14 mouse cellular contexts compared by ENCODE assay signal in the genomic region with DNA sequence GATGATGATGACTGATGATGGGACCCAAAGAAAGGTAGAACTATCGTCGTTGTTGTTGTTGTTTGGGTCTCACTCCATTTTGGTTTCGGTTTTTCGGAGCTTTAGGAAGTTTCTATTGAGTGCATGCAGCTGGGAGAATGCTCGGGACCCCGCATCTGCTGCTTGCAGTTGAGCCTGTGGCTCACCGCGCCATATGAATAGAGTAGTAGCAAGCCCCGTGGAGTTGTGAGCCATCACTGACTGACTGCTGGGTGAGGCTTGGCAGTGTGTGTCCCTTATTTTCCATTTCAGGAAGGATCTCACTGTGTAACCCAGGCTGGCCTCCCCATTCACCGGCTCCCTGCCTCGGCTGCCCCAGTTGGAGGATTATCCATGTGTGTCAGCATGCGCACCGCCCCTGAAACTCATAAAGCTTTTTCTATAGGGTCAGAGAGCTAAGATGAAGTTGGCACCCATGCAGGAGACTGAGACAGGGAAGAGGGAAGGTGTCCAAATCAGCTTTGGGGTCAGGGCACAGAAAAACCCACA. TPM values are rescaled to one million over a fixed set of nuclear protein-coding genes. Genes with fewer than 3 reads are reported as not detected.
DNase-seq lines count a peak whose midpoint lies in the region; ATAC-seq lines count a peak whose summit lies in the region.
"Had no signal": no experiment of that assay in that cellular context is flagged by ENCODE, and none has a peak within 500 bp of the region (broad histone marks: within the 10 kb centered on the region; RNA-seq: fewer than 3 reads in every experiment).

No protein-coding gene starts in this region.

- H3K36me3 ChIP-seq in forebrain, embryonic 13.5 days (ENCODE audit: poor library complexity, severe bottlenecking), result peaks cover 20% of the 10 kb centered on the region
- H3K36me3 ChIP-seq in forebrain, embryonic 16.5 days (ENCODE audit: control insufficient read depth, insufficient read depth), result peaks cover 6% of the 10 kb centered on the region
- H3K36me3 ChIP-seq in neural tube, embryonic 12.5 days, result peaks cover 15% of the 10 kb centered on the region

- no peak overlapping the region for H3K4me2 ChIP-seq in forebrain, embryonic 13.5 days
- H3K4me2 ChIP-seq in forebrain, embryonic 16.5 days (ENCODE audit: low read length), result no peak overlapping the region
- H3K4me2 ChIP-seq in neural tube, embryonic 12.5 days (replicated peaks), result peak overlapping the region; percentile 34

- WGBS in forebrain, embryonic 13.5 days, result 38% methylated on average over 13 of the region's 13 CpGs
- WGBS in forebrain, embryonic 16.5 days, result 41% methylated on average over 13 of the region's 13 CpGs
- whole genome bisulfite sequencing in neural tube, embryonic 12.5 days, result 14% methylated on average over 13 of the region's 13 CpGs

- DNase-seq in kidney, postnatal 10 days, result peak; percentile 35
- no peak for DNase-seq in kidney, postnatal 14 days
- DNase-seq in Muller cell, postnatal 12 days (ENCODE audit: inconsistent ontology term), result peak; percentile 56
- no peak for DNase-seq in testis, postnatal 14 days (ENCODE audit: low spot score)
- DNase-seq: cerebellum, adult 11-12 months; forebrain, postnatal 0 days; left cerebral cortex, postnatal 4 days; spleen, adult 18-20 months had no signal

- peaks cover 38% of the 10 kb centered on the region for H3K4me1 ChIP-seq in forebrain, embryonic 13.5 days
- H3K4me1 ChIP-seq in forebrain, embryonic 16.5 days (replicated peaks; ENCODE audit: control insufficient read depth, insufficient read depth, low read length), result peaks cover 27% of the 10 kb centered on the region
- peaks cover 41% of the 10 kb centered on the region for H3K4me1 ChIP-seq in neural tube, embryonic 12.5 days

- H3K9ac ChIP-seq in forebrain, embryonic 13.5 days, result 0 out of 2 replicates have a peak overlapping the region, but pooled peaks have one; percentile 27
- no peak overlapping the region for H3K9ac ChIP-seq in forebrain, embryonic 16.5 days (replicated peaks; ENCODE audit: low read depth, low read length)
- no peak overlapping the region for H3K9ac ChIP-seq in neural tube, embryonic 12.5 days

- H3K27ac ChIP-seq in forebrain, embryonic 13.5 days, result 0 out of 2 replicates have a peak overlapping the region, but pooled peaks have one; percentile 17
- no peak overlapping the region for H3K27ac ChIP-seq in forebrain, embryonic 16.5 days (ENCODE audit: low read length)
- no peak overlapping the region for H3K27ac ChIP-seq in neural tube, embryonic 12.5 days

- no peak for ATAC-seq in forebrain, embryonic 13.5 days
- no peak for ATAC-seq in forebrain, embryonic 16.5 days
- ATAC-seq in neural tube, embryonic 12.5 days (ENCODE audit: low FRiP score, low read depth), result no peak; the same call in 1 of the 2 replicates
- no peak for ATAC-seq in monocyte, adult 5-6 weeks (replicated peaks; ENCODE audit: insufficient number of reproducible peaks, low FRiP score, low TSS enrichment, poor library complexity, severe bottlenecking)
- ATAC-seq: forebrain, postnatal 0 days; inflammation-experienced regulatory T-cells, adult 6 months had no signal

- no peaks in the 10 kb centered on the region for H3K27me3 ChIP-seq in forebrain, embryonic 13.5 days
- H3K27me3 ChIP-seq in forebrain, embryonic 16.5 days (replicated peaks; ENCODE audit: control insufficient read depth, insufficient read depth, low read length), result no peaks in the 10 kb centered on the region
- no peaks in the 10 kb centered on the region for H3K27me3 ChIP-seq in neural tube, embryonic 12.5 days (replicated peaks)

- no peak overlapping the region for H3K4me3 ChIP-seq in forebrain, embryonic 13.5 days
- H3K4me3 ChIP-seq in forebrain, embryonic 16.5 days (replicated peaks; ENCODE audit: low read length), result no peak overlapping the region
- no peak overlapping the region for H3K4me3 ChIP-seq in neural tube, embryonic 12.5 days

- H3K9me3 ChIP-seq in forebrain, embryonic 13.5 days (replicated peaks), result peaks cover 4% of the 10 kb centered on the region; the same call in 1 of the 2 replicates
- H3K9me3 ChIP-seq in forebrain, embryonic 16.5 days (ENCODE audit: control insufficient read depth, low read length), result peaks cover 4% of the 10 kb centered on the region
- peaks cover 6% of the 10 kb centered on the region; the same call in 1 of the 2 replicates for H3K9me3 ChIP-seq in neural tube, embryonic 12.5 days

RNA-seq across cellular contexts. Expression of a gene that starts 47.5 kb away (rescaled TPM):
- 46.4 and 52.3 TPM in 2 replicates for polyA plus RNA-seq in forebrain, embryonic 13.5 days (2015; fragmentation: Nextera tagmentation; extraction: Ambion mirVana)
- 55.6 and 62.2 TPM in 2 replicates for polyA plus RNA-seq in forebrain, embryonic 16.5 days (2015; fragmentation: Nextera tagmentation; extraction: Ambion mirVana)
- polyA plus RNA-seq in neural tube, embryonic 12.5 days (2016; fragmentation: Nextera tagmentation; extraction: Ambion mirVana), result 35.2 and 42.7 TPM in 2 replicates
- not detected in 3 replicates for total RNA-seq in monocyte, adult 5-6 weeks (2017)
- total RNA-seq: MEL had no signal
- polyA plus RNA-seq: inflammation-experienced regulatory T-cells, adult 6 months had no signal

Comparison
In these comparisons a context has a peak if more than half of its experiments do, and no peak if none do; other contexts are left out.
1. DNase-seq: peak in kidney, postnatal 10 days (single experiment) and Muller cell, postnatal 12 days (single experiment); none in kidney, postnatal 14 days (single experiment) and testis, postnatal 14 days (single experiment).